Mouse (Mus musculus) kidney, embryonic 15.5 days (tissue): ENCODE results near the gene Disp1. TPM values are rescaled to one million over a fixed set of nuclear protein-coding genes. Genes with fewer than 3 reads are reported as not detected.

ENCODE experiments used
- ATAC-seq: fragments of 200-750 bp; cut with Nextera tagmentation; replicated peaks from 2 replicates; pipeline ENCODE4 v1.8.0; 2017; ENCODE audit warnings: moderate TSS enrichment; ENCODE audit not compliant: low FRiP score
- H3K27ac ChIP-seq: fragments of 300-500 bp; sonication (generic); 2 replicates; pipeline ENCODE4 v1.5.1; 2015; ENCODE audit warnings: mild to moderate bottlenecking, inconsistent platforms
- H3K27me3 ChIP-seq: fragments of 300-500 bp; sonication (generic); 2 replicates; pipeline ENCODE4 v1.6.1; 2015; ENCODE audit warnings: inconsistent platforms
- H3K36me3 ChIP-seq: fragments of 300-500 bp; sonication (generic); 2 replicates; pipeline ENCODE4 v1.6.1; 2015; ENCODE audit warnings: inconsistent platforms
- H3K4me1 ChIP-seq: fragments of 300-500 bp; sonication (generic); 2 replicates; pipeline ENCODE4 v1.6.1; 2015; ENCODE audit warnings: inconsistent platforms
- H3K4me2 ChIP-seq: fragments of 300-500 bp; sonication (generic); 2 replicates; pipeline ENCODE4 v1.6.1; 2015; ENCODE audit warnings: moderate library complexity, mild to moderate bottlenecking, inconsistent platforms
- H3K4me3 ChIP-seq: fragments of 300-500 bp; sonication (generic); replicated peaks from 2 replicates; pipeline ENCODE4 v1.5.1; 2015; ENCODE audit warnings: mild to moderate bottlenecking, inconsistent platforms
- H3K9ac ChIP-seq: fragments of 300-500 bp; sonication (generic); 2 replicates; pipeline ENCODE4 v1.6.1; 2015; ENCODE audit warnings: mild to moderate bottlenecking, inconsistent platforms
- H3K9me3 ChIP-seq: fragments of 300-500 bp; sonication (generic); replicated peaks from 2 replicates; pipeline ENCODE4 v1.6.1; 2016; ENCODE audit warnings: inconsistent platforms
- WGBS: fragments of 180-500 bp; shearing (Covaris S2); methylation state at CpG from one replicate; pipeline ENCODE4 v1.1.7; 2015; ENCODE audit warnings: mixed read lengths; 5-methylcytosine and 5-hydroxymethylcytosine counted together
- polyA plus RNA-seq: library from polyadenylated mRNA; unstranded; fragments of >200 nt; fragmentation: Nextera tagmentation; extraction: Ambion mirVana; gene quantifications from 2 replicates; pipeline ENCODE4 v1.2.1, GENCODE M21; 2015

Disp1 gene
- polyA plus RNA-seq = 14.0 and 15.3 TPM in 2 replicates

DNA sequence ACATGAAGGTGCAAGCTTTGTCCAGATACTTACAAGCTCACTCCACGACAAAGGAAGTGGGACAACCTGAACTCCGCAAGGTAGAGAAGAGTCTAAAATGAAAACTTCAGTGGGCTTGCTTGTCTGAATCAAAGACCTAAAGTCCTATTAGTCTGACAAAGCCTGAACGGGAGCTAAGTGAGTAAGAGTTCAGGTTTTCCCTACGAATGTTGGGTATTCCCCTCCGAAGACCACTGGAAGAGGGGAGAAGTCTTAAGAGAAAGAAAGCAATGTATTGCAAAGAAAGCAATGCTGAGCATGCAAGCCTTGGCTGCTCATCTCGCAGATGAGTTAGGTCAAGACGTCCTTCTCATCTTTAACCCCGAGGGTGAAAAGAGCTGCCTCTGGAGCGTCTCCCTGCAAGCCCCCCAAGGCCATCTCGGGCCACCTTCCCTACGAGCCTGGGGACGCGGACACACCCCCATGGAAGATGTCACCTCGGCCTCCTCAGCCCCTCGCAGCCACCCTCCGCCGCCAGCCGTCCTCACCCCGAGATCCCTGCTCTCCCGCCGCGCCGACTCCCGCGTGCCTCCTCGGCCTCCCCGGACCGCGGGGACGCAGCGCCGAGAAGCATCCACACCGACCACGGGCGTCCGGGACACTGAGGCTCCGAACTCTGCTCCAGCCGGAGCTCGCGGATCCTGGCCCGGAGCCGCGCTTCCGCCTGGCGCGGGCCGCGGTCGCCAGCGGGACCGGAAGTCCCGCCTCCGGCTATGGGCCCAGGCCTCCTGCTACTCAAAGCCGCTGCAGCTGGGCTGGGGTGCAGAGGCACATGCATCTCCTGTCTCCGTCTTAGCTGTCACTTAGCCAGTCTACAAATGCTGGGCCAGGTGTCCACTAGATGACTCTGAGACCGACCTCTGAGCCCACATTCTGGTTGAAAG, at the start of gene Disp1:
Disp1 (minus strand) TSS at position 727 of the 923 bp plus-strand sequence.
- Histone ChIP-seq H3K27ac (peak within 1 kb of the TSS; percentile 74), H3K27me3 (no peaks in the 10 kb centered on the region), H3K36me3 (no peaks in the 10 kb centered on the region), H3K4me3 (peak within 1 kb of the TSS; percentile 82), H3K9ac (peak within 1 kb of the TSS; percentile 96), H3K9me3 (no peaks in the 10 kb centered on the region), H3K4me2 (peak within 1 kb of the TSS; percentile 80), H3K4me1 (peaks cover 12% of the 10 kb centered on the region)
- ATAC-seq = peak; percentile 95
- 3% methylated on average over 56 of the region's 56 CpGs for WGBS

DNA sequence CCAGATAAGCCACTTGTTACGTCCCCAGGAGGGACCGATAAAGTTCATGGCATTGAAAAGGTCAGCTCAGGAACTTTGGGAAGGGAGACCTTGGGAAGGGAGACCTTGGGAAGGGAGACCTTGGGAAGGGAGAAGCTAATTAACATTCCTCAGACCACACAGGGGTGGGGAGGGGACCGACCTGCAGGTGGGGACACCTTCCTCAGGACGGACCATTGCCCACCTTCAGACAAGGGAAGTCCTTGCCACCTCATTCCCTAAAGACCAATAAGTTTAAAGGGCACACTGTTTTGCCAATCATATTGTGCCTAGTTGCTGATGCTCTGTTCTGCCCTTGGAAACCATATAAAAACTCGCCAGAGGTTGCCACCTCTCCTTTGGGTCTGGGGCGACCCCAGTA, 46.3 kb upstream of the Disp1 start:
- Histone ChIP-seq H3K27me3 (no peaks in the 10 kb centered on the region), H3K4me2 (no peak overlapping the region), H3K4me3 (no peak overlapping the region), H3K9ac (no peak overlapping the region), H3K27ac (no peak overlapping the region), H3K36me3 (no peaks in the 10 kb centered on the region), H3K9me3 (no peaks in the 10 kb centered on the region), H3K4me1 (no peaks in the 10 kb centered on the region)
- ATAC-seq = no peak
- WGBS = 73% methylated on average over 6 of the region's 6 CpGs

DNA sequence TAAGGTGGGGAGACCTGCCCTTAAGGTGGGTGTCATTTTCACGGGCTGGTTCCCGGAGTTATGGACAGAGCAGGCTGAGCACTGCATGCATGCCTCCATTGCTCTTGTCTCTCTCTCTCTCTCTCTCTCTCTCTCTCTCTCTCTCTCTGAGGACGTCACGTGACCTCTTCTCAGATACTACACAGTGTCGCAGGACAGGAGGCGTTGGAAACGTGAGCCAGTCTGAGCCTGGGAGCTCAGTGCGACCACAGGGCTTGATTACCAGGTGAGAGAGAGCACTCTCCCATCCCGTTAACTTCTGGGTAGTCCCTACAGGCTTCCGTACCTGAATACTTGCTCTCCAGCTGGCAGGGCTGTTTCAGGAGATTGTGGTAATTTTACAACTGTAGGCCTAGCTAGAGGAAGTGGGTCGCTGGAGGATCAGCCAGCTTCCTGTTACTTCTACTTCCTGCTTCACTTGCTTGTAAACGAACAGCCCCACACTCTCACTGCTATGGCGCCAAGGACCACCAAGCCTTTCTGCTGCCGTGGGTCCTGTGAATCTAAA, 44.7 kb upstream of the Disp1 start:
- H3K9me3 ChIP-seq = no peaks in the 10 kb centered on the region
- 63% methylated on average over 14 of the region's 14 CpGs for WGBS
- no peak for ATAC-seq
- H3K27me3 ChIP-seq = no peaks in the 10 kb centered on the region
- no peak overlapping the region for H3K4me3 ChIP-seq
- no peak overlapping the region for H3K4me2 ChIP-seq
- H3K27ac ChIP-seq = no peak overlapping the region
- H3K4me1 ChIP-seq = no peaks in the 10 kb centered on the region
- no peaks in the 10 kb centered on the region for H3K36me3 ChIP-seq
- no peak overlapping the region for H3K9ac ChIP-seq

DNA sequence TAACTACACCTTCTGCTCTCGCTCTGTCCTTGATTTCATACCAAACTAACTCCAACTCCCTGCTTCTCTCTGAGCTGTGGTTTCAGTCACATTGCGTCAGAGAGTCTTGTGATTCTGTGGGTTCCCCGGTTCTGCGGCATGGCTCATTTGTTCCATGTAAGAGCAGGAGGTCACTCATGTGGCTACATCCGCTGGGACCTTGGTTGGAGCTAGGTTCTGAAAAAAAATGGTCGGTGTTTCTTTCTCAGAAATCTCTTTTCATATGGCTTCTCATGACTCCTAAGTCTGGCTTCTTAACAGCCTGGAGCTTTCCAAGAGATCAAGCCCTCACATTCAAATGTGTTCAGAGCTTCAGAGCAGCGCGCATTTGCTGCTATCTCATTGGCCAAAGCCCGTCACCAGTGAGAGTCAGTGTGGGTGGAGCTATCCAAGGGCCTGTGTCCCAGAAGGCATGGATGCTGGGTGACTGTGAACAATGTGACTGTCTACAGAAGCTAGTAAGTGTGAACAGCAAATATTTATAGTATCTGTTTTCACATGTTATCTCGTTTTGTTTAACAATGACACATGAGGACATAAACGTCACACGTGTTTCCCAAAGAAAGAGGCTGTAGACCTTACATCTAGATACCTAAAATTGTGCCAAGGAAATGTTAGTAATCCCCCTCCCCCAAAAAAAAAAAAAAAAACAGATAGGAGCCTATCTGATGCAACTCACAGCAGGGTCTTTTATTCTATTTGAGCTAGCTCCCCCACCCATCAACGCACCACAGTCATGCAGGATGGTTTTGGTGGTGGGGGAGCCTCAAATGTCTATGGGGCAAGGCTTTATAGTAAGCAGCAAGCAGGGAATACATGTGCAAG, 43.1 kb upstream of the Disp1 start:
- Histone ChIP-seq H3K27ac (no peak overlapping the region), H3K4me1 (no peaks in the 10 kb centered on the region), H3K4me2 (no peak overlapping the region), H3K9me3 (no peaks in the 10 kb centered on the region), H3K36me3 (no peaks in the 10 kb centered on the region), H3K4me3 (no peak overlapping the region), H3K9ac (no peak overlapping the region), H3K27me3 (no peaks in the 10 kb centered on the region)
- ATAC-seq = no peak
- 80% methylated on average over 13 of the region's 13 CpGs for WGBS

DNA sequence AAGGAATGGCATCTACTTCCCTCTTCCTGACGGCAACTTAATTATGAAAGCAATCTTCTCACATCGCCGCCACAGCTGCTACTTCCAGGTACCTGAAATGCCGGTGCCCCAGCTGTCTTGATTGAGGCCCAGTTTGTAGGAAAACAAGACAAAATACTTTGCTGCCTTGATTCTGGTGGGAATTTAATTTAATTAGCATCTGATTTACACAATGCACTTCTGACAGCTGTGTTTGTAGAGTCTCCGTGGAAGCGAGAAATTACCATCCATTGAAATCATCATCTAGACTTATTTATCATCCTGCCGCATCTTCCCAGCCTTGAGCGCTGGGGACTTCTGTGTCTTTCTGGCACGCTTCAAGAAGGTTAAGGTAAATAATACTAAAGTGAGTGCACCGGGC, 31.3 kb upstream of the Disp1 start:
- Histone ChIP-seq H3K4me3 (no peak overlapping the region), H3K4me2 (no peak overlapping the region), H3K4me1 (0 out of 2 replicates have a peak, but pooled peaks cover 7% of the 10 kb centered on the region), H3K36me3 (no peaks in the 10 kb centered on the region), H3K27me3 (no peaks in the 10 kb centered on the region), H3K27ac (no peak overlapping the region), H3K9me3 (no peaks in the 10 kb centered on the region), H3K9ac (no peak overlapping the region)
- WGBS = 56% methylated on average over 10 of the region's 10 CpGs
- ATAC-seq = no peak

DNA sequence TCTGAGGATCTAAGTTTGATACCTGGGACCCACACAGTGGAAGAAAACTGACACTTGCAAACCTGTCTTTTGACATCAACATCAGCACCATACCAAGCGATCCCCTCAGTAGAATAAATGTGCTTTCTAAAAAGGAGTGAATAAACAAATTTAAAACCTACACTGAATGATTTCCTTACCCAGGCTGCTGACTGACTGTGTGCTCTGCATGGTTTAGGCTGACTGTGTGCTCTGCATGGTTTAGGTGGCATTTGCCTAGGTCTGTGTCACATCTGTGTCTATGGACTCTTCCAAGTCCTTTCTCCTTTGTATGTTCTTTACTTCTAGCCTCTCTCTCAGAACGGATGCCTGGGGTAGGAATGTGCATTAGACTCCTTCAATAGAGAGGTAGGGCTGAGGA, 30.5 kb upstream of the Disp1 start:
- no peaks in the 10 kb centered on the region for H3K36me3 ChIP-seq
- no peaks in the 10 kb centered on the region for H3K9me3 ChIP-seq
- H3K4me2 ChIP-seq = no peak overlapping the region
- 80% methylated on average over 2 of the region's 2 CpGs for WGBS
- no peak overlapping the region for H3K4me3 ChIP-seq
- ATAC-seq = no peak
- 0 out of 2 replicates have a peak, but pooled peaks cover 7% of the 10 kb centered on the region for H3K4me1 ChIP-seq
- no peak overlapping the region for H3K9ac ChIP-seq
- H3K27me3 ChIP-seq = no peaks in the 10 kb centered on the region
- H3K27ac ChIP-seq = no peak overlapping the region

DNA sequence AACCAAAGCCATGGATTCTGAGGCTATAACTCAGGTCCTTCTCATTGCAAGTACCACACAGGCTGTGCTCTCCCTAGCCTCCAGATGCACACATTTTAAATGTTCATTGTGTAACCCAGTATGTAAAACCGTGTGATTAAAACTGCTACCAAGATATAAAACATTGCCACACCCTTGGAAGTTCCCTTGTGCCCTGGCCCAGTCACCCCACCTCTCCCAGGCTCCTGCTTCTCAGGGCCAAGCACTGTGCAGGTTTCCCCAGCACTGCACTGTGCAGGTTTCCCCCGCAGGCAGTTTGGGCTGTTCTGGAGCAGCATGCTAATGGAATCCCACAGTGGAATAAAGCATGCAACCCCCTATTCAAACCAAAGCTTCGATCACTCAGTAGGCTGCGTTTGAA, 29.3 kb upstream of the Disp1 start:
- no peak for ATAC-seq
- no peak overlapping the region for H3K4me3 ChIP-seq
- no peaks in the 10 kb centered on the region for H3K27me3 ChIP-seq
- no peak overlapping the region for H3K9ac ChIP-seq
- H3K4me2 ChIP-seq = no peak overlapping the region
- 79% methylated on average over 4 of the region's 4 CpGs for WGBS
- H3K36me3 ChIP-seq = no peaks in the 10 kb centered on the region
- no peaks in the 10 kb centered on the region for H3K9me3 ChIP-seq
- H3K4me1 ChIP-seq = 0 out of 2 replicates have a peak, but pooled peaks cover 7% of the 10 kb centered on the region
- no peak overlapping the region for H3K27ac ChIP-seq

DNA sequence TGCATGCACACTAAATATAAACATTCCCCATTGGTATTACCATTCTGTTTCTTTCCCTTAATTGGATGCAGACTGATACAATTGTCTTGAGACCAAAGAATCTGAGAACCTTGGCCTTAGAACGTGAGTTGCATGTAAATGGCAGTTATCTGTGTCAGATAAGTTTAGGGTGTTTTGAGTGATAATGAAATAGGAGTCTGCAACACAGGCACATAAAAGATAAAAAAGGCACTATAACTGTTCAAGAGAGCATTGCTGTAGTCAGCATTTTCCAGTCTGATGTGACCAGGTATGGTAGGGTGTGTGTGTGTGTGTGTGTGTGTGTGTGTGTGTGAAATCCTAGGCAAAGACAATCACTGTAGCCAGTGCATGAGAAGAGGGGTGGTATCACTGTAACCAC, 26.8 kb upstream of the Disp1 start:
- no peaks in the 10 kb centered on the region for H3K27me3 ChIP-seq
- H3K4me3 ChIP-seq = no peak overlapping the region
- WGBS = 52% methylated on average over 1 of the region's 1 CpGs
- H3K4me2 ChIP-seq = no peak overlapping the region
- H3K27ac ChIP-seq = no peak overlapping the region
- no peak for ATAC-seq
- H3K9me3 ChIP-seq = no peaks in the 10 kb centered on the region; the same call in 1 of the 2 replicates
- no peak overlapping the region for H3K9ac ChIP-seq
- H3K36me3 ChIP-seq = no peaks in the 10 kb centered on the region
- H3K4me1 ChIP-seq = 0 out of 2 replicates have a peak, but pooled peaks cover 7% of the 10 kb centered on the region

DNA sequence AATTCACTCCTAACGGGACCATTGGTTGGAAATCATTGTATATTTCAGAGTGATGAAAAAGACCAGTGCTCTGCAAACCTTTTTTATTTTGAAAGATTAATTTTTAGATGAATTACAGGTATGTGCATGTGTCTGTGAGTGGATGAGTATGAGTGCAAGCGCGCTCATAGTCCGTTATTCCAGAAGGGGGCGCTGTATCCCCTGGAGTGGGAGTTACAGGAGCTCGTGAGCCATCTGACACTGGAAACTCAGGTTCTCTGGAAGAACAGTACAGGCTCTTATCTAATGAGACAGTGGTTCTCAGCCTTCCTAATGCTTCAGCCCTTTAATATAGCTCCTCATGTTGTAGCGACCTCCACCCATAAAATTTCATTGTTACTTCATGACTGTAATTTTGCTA, 22.0 kb upstream of the Disp1 start:
- H3K27ac ChIP-seq = no peak overlapping the region
- no peak for ATAC-seq
- no peaks in the 10 kb centered on the region; the same call in 1 of the 2 replicates for H3K9me3 ChIP-seq
- no peaks in the 10 kb centered on the region for H3K4me1 ChIP-seq
- H3K4me3 ChIP-seq = no peak overlapping the region
- H3K4me2 ChIP-seq = no peak overlapping the region
- no peak overlapping the region for H3K9ac ChIP-seq
- H3K27me3 ChIP-seq = no peaks in the 10 kb centered on the region
- WGBS = 72% methylated on average over 7 of the region's 7 CpGs
- no peaks in the 10 kb centered on the region for H3K36me3 ChIP-seq

DNA sequence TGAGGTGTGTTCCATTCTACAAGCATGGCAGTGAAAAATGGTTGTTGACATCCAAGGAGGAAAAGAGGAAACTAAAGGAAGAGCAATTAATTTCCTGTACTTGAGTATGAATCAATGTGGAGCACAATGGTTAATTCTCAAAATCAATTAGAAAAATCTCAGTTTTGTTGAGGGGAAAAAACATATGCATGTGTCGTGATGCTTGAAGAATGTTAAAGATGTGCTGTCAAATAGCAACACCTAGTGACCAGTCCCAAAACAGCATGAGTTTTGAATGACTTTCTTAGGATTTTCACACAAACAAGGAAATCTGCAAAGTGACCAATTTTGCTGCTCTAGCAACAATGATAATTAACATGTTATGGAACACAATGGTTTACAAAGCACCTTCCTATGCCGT, 16.6 kb upstream of the Disp1 start:
- Histone ChIP-seq H3K4me2 (no peak overlapping the region), H3K27me3 (no peaks in the 10 kb centered on the region), H3K4me3 (no peak overlapping the region), H3K27ac (no peak overlapping the region), H3K9ac (no peak overlapping the region), H3K36me3 (no peaks in the 10 kb centered on the region), H3K9me3 (no peaks in the 10 kb centered on the region), H3K4me1 (peaks cover 13% of the 10 kb centered on the region)
- ATAC-seq = no peak
- 21% methylated on average over 2 of the region's 2 CpGs for WGBS

DNA sequence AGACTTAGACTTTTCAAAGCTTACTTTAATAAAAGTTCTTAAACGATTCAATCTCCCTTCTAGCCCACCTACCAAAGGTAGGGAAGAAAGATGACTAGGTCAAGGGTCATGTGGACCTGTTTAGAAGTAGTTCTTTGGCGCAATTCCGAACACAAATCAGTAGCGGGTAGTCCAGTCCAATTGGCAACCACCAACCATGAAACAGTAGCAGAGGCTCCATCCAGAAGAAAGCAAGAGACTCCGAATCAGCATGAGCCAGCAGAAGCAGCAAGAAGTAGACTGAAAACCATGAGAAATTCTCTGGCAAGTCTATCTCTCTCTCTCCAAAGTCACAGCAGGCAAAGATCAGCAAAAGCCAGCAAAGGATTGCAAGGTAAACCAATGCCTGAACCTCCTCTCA, 15.1 kb upstream of the Disp1 start:
- Histone ChIP-seq H3K4me2 (no peak overlapping the region), H3K36me3 (no peaks in the 10 kb centered on the region), H3K9me3 (no peaks in the 10 kb centered on the region), H3K4me1 (peaks cover 14% of the 10 kb centered on the region), H3K9ac (no peak overlapping the region), H3K4me3 (no peak overlapping the region), H3K27ac (no peak overlapping the region), H3K27me3 (no peaks in the 10 kb centered on the region)
- ATAC-seq = no peak
- WGBS = 89% methylated on average over 5 of the region's 5 CpGs
